Mouse (Mus musculus): ENCODE results near the gene Rab7b. TPM values are rescaled to one million over a fixed set of nuclear protein-coding genes. Genes with fewer than 3 reads are reported as not detected.

Rab7b gene
- polyA plus RNA-seq, 1 experiment from 2014 or later = 338 TPM

GRCm38 (mm10) chr1:131703482-131703881 is 15.0 kb downstream of the Rab7b start:
- WGBS (ENCODE audit: missing documents) = 27% methylated on average over 2 of the region's 2 CpGs
- Histone ChIP-seq H3K36me3 (ENCODE audit: inconsistent target) (peaks cover 48% of the 10 kb centered on the region), H3K79me2 (ENCODE audit: inconsistent target) (peaks cover 48% of the 10 kb centered on the region; the same call in 1 of the 2 replicates)

GRCm38 (mm10) chr1:131708338-131708737 is 19.8 kb downstream of the Rab7b start:
- WGBS (ENCODE audit: missing documents) = 26% methylated on average over 4 of the region's 4 CpGs
- Histone ChIP-seq H3K27ac (no peak overlapping the region), H3K79me2 (ENCODE audit: inconsistent target) (peaks cover 40% of the 10 kb centered on the region; the same call in 1 of the 2 replicates), H3K4me3 (ENCODE audit: inconsistent target) (no peak overlapping the region), H3K36me3 (ENCODE audit: inconsistent target) (peaks cover 78% of the 10 kb centered on the region)

More at GRCm38 (mm10) chr1:131703482-131703881, 15.0 kb downstream of the Rab7b start:
- Histone ChIP-seq H3K4me3 (ENCODE audit: inconsistent target) (no peak overlapping the region), H3K27ac (peak overlapping the region; percentile 88)

- Histone ChIP-seq H3K4me3 (ENCODE audit: inconsistent target) (no peak overlapping the region), H3K36me3 (ENCODE audit: inconsistent target) (peaks cover 85% of the 10 kb centered on the region), H3K79me2 (ENCODE audit: inconsistent target) (peaks cover 13% of the 10 kb centered on the region; the same call in 1 of the 2 replicates), H3K27ac (no peak overlapping the region)
- WGBS (ENCODE audit: missing documents) = 95% methylated on average over 10 of the region's 10 CpGs
Observed at GRCm38 (mm10) chr1:131711518-131711917, 23.0 kb downstream of the Rab7b start.

- 68% methylated on average over 2 of the region's 2 CpGs for whole genome bisulfite sequencing (ENCODE audit: missing documents)
Observed at GRCm38 (mm10) chr1:131712386-131712785, 23.9 kb downstream of the Rab7b start.

GRCm38 (mm10) chr1:131714388-131715337 is 26.2 kb downstream of the Rab7b start:
- Histone ChIP-seq H3K27ac (no peak overlapping the region), H3K4me3 (ENCODE audit: inconsistent target) (no peak overlapping the region), H3K36me3 (ENCODE audit: inconsistent target) (peaks cover 54% of the 10 kb centered on the region), H3K79me2 (ENCODE audit: inconsistent target) (no peaks in the 10 kb centered on the region; the same call in 1 of the 2 replicates)
- 91% methylated on average over 20 of the region's 20 CpGs for WGBS (ENCODE audit: missing documents)

More at GRCm38 (mm10) chr1:131712386-131712785, 23.9 kb downstream of the Rab7b start:
- Histone ChIP-seq H3K79me2 (ENCODE audit: inconsistent target) (peaks cover 6% of the 10 kb centered on the region; the same call in 1 of the 2 replicates), H3K36me3 (ENCODE audit: inconsistent target) (peaks cover 77% of the 10 kb centered on the region), H3K27ac (no peak overlapping the region), H3K4me3 (ENCODE audit: inconsistent target) (no peak overlapping the region)

- no peaks in the 10 kb centered on the region for H3K79me2 ChIP-seq (ENCODE audit: inconsistent target)
- 90% methylated on average over 16 of the region's 16 CpGs for WGBS (ENCODE audit: missing documents)
- H3K36me3 ChIP-seq (ENCODE audit: inconsistent target) = peaks cover 17% of the 10 kb centered on the region
- H3K4me3 ChIP-seq (ENCODE audit: inconsistent target) = no peak overlapping the region
- no peak overlapping the region for H3K27ac ChIP-seq
Observed at GRCm38 (mm10) chr1:131718952-131719694, 30.6 kb downstream of the Rab7b start.

GRCm38 (mm10) chr1:131721989-131722388 is 33.5 kb downstream of the Rab7b start:
- Histone ChIP-seq H3K79me2 (ENCODE audit: inconsistent target) (no peaks in the 10 kb centered on the region), H3K4me3 (ENCODE audit: inconsistent target) (no peak overlapping the region), H3K27ac (no peak overlapping the region), H3K36me3 (ENCODE audit: inconsistent target) (no peaks in the 10 kb centered on the region)
- WGBS (ENCODE audit: missing documents) = 87% methylated on average over 3 of the region's 3 CpGs

GRCm38 (mm10) chr1:131723549-131723948 is 35.1 kb downstream of the Rab7b start:
- WGBS (ENCODE audit: missing documents) = 86% methylated on average over 4 of the region's 4 CpGs
- Histone ChIP-seq H3K4me3 (ENCODE audit: inconsistent target) (no peak overlapping the region), H3K36me3 (ENCODE audit: inconsistent target) (no peaks in the 10 kb centered on the region), H3K27ac (no peak overlapping the region), H3K79me2 (ENCODE audit: inconsistent target) (no peaks in the 10 kb centered on the region)

GRCm38 (mm10) chr1:131726586-131726985 is 38.1 kb downstream of the Rab7b start:
- no peak overlapping the region for H3K4me3 ChIP-seq (ENCODE audit: inconsistent target)
- H3K27ac ChIP-seq = no peak overlapping the region
- H3K36me3 ChIP-seq (ENCODE audit: inconsistent target) = no peaks in the 10 kb centered on the region
- no peaks in the 10 kb centered on the region for H3K79me2 ChIP-seq (ENCODE audit: inconsistent target)
- 59% methylated on average over 6 of the region's 6 CpGs for WGBS (ENCODE audit: missing documents)

GRCm38 (mm10) chr1:131730639-131731437 is 42.3 kb downstream of the Rab7b start:
- no peaks in the 10 kb centered on the region for H3K79me2 ChIP-seq (ENCODE audit: inconsistent target)
- no peak overlapping the region for H3K4me3 ChIP-seq (ENCODE audit: inconsistent target)
- no peak overlapping the region for H3K27ac ChIP-seq
- 89% methylated on average over 12 of the region's 12 CpGs for WGBS (ENCODE audit: missing documents)
- no peaks in the 10 kb centered on the region for H3K36me3 ChIP-seq (ENCODE audit: inconsistent target)

GRCm38 (mm10) chr1:131733474-131734180 is 45.1 kb downstream of the Rab7b start:
- H3K27ac ChIP-seq = no peak overlapping the region
- no peaks in the 10 kb centered on the region for H3K79me2 ChIP-seq (ENCODE audit: inconsistent target)
- WGBS (ENCODE audit: missing documents) = 96% methylated on average over 13 of the region's 13 CpGs
- no peak overlapping the region for H3K4me3 ChIP-seq (ENCODE audit: inconsistent target)
- no peaks in the 10 kb centered on the region for H3K36me3 ChIP-seq (ENCODE audit: inconsistent target)

- H3K4me3 ChIP-seq (ENCODE audit: inconsistent target) = no peak overlapping the region
- WGBS (ENCODE audit: missing documents) = 86% methylated on average over 6 of the region's 6 CpGs
- H3K36me3 ChIP-seq (ENCODE audit: inconsistent target) = no peaks in the 10 kb centered on the region
- no peaks in the 10 kb centered on the region for H3K79me2 ChIP-seq (ENCODE audit: inconsistent target)
- H3K27ac ChIP-seq = no peak overlapping the region
Observed at GRCm38 (mm10) chr1:131734657-131735273, 46.3 kb downstream of the Rab7b start.

GRCm38 (mm10) chr1:131736494-131736893 is 48.0 kb downstream of the Rab7b start:
- H3K36me3 ChIP-seq (ENCODE audit: inconsistent target) = no peaks in the 10 kb centered on the region
- WGBS (ENCODE audit: missing documents) = 21% methylated on average over 9 of the region's 9 CpGs
- no peaks in the 10 kb centered on the region for H3K79me2 ChIP-seq (ENCODE audit: inconsistent target)
- no peak overlapping the region for H3K27ac ChIP-seq
- no peak overlapping the region for H3K4me3 ChIP-seq (ENCODE audit: inconsistent target)
